Mouse (Mus musculus): ENCODE measurements around the gene Slc12a6. TPM values are rescaled to one million over a fixed set of nuclear protein-coding genes. Genes with fewer than 3 reads are reported as not detected.
"Not testable (repeated sequence)": the region's sequence is repeated elsewhere in the genome, so short reads cannot be mapped to it uniquely, and the experiment has no call there.

Gene Slc12a6
- total and polyA plus RNA-seq, 2 experiments = 5.2 to 12.9 TPM

GRCm38 (mm10) chr2:112273474-112273873 is 7.8 kb downstream of the Slc12a6 start:
- WGBS = 86% methylated on average over 6 of the region's 6 CpGs
- H3K79me2 ChIP-seq (ENCODE audit: control insufficient read depth, insufficient read depth, low read length) = peaks cover 7% of the 10 kb centered on the region; the same call in 1 of the 2 replicates
- H3K4me1 ChIP-seq (ENCODE audit: control insufficient read depth, insufficient read depth, low read length) = peaks cover 3% of the 10 kb centered on the region; the same call in 1 of the 2 replicates
- no peaks in the 10 kb centered on the region for H3K27me3 ChIP-seq (ENCODE audit: control insufficient read depth, insufficient read depth, low read length)
- no peak overlapping the region for H3K27ac ChIP-seq (replicated peaks; ENCODE audit: insufficient read depth, low read depth, low read length)
- DNase-seq (ENCODE audit: extremely low read depth, low read depth, low spot score) = no peak
- H3K36me3 ChIP-seq (ENCODE audit: control insufficient read depth, insufficient read depth, low read length) = no peaks in the 10 kb centered on the region; the same call in 1 of the 2 replicates
- H3K9ac ChIP-seq (ENCODE audit: low read depth, low read length) = no peak overlapping the region
- H3K4me3 ChIP-seq (ENCODE audit: insufficient read depth, low read depth, low read length) = no peak overlapping the region
- no peak for TF ChIP-seq POLR2A (IDR thresholded peaks at IDR 0.05; ENCODE audit: extremely low read depth, insufficient read depth, low read length)
- no peak for TF ChIP-seq CTCF (IDR thresholded peaks at IDR 0.05; ENCODE audit: low read depth, low read length)

- Histone ChIP-seq H3K27me3 (ENCODE audit: control insufficient read depth, insufficient read depth, low read length) (no peaks in the 10 kb centered on the region), H3K4me1 (ENCODE audit: control insufficient read depth, insufficient read depth, low read length) (peaks cover 3% of the 10 kb centered on the region; the same call in 1 of the 2 replicates), H3K27ac (replicated peaks; ENCODE audit: insufficient read depth, low read depth, low read length) (no peak overlapping the region), H3K9ac (ENCODE audit: low read depth, low read length) (no peak overlapping the region), H3K79me2 (ENCODE audit: control insufficient read depth, insufficient read depth, low read length) (peaks cover 7% of the 10 kb centered on the region; the same call in 1 of the 2 replicates), H3K4me3 (ENCODE audit: insufficient read depth, low read depth, low read length) (no peak overlapping the region), H3K36me3 (ENCODE audit: control insufficient read depth, insufficient read depth, low read length) (no peaks in the 10 kb centered on the region)
- WGBS = 95% methylated on average over 3 of the region's 3 CpGs
- DNase-seq (ENCODE audit: extremely low read depth, low read depth, low spot score) = no peak
- TF ChIP-seq POLR2A (IDR thresholded peaks at IDR 0.05; ENCODE audit: extremely low read depth, insufficient read depth, low read length) (no peak), CTCF (IDR thresholded peaks at IDR 0.05; ENCODE audit: low read depth, low read length) (no peak)
Measured at GRCm38 (mm10) chr2:112276870-112277269, 11.2 kb downstream of the Slc12a6 start.

- H3K4me1 ChIP-seq (ENCODE audit: control insufficient read depth, insufficient read depth, low read length) = peaks cover 6% of the 10 kb centered on the region; the same call in 1 of the 2 replicates
- WGBS = 96% methylated on average over 1 of the region's 1 CpGs
- no peak for TF ChIP-seq POLR2A (IDR thresholded peaks at IDR 0.05; ENCODE audit: extremely low read depth, insufficient read depth, low read length)
- TF ChIP-seq CTCF (IDR thresholded peaks at IDR 0.05; ENCODE audit: low read depth, low read length) = no peak
- H3K27ac ChIP-seq (replicated peaks; ENCODE audit: insufficient read depth, low read depth, low read length) = no peak overlapping the region
- H3K36me3 ChIP-seq (ENCODE audit: control insufficient read depth, insufficient read depth, low read length) = no peaks in the 10 kb centered on the region
- no peak overlapping the region for H3K4me3 ChIP-seq (ENCODE audit: insufficient read depth, low read depth, low read length)
- DNase-seq (ENCODE audit: extremely low read depth, low read depth, low spot score) = no peak
- no peak overlapping the region for H3K9ac ChIP-seq (ENCODE audit: low read depth, low read length)
- H3K27me3 ChIP-seq (ENCODE audit: control insufficient read depth, insufficient read depth, low read length) = no peaks in the 10 kb centered on the region
- peaks cover 2% of the 10 kb centered on the region; the same call in 1 of the 2 replicates for H3K79me2 ChIP-seq (ENCODE audit: control insufficient read depth, insufficient read depth, low read length)
Measured at GRCm38 (mm10) chr2:112282846-112283245, 17.2 kb downstream of the Slc12a6 start.

GRCm38 (mm10) chr2:112284363-112285030 is 18.9 kb downstream of the Slc12a6 start:
- Histone ChIP-seq H3K27ac (replicated peaks; ENCODE audit: insufficient read depth, low read depth, low read length) (0 out of 2 replicates have a peak overlapping the region, but pooled peaks have one; percentile 15), H3K79me2 (ENCODE audit: control insufficient read depth, insufficient read depth, low read length) (peaks cover 2% of the 10 kb centered on the region; the same call in 1 of the 2 replicates)
- 6% methylated on average over 21 of the region's 21 CpGs for WGBS

GRCm38 (mm10) chr2:112285031-112285390 is 19.4 kb downstream of the Slc12a6 start:
- Histone ChIP-seq H3K79me2 (ENCODE audit: control insufficient read depth, insufficient read depth, low read length) (peaks cover 2% of the 10 kb centered on the region; the same call in 1 of the 2 replicates), H3K4me1 (ENCODE audit: control insufficient read depth, insufficient read depth, low read length) (peaks cover 6% of the 10 kb centered on the region; the same call in 1 of the 2 replicates), H3K9ac (ENCODE audit: low read depth, low read length) (no peak overlapping the region), H3K27ac (replicated peaks; ENCODE audit: insufficient read depth, low read depth, low read length) (no peak overlapping the region), H3K27me3 (ENCODE audit: control insufficient read depth, insufficient read depth, low read length) (no peaks in the 10 kb centered on the region), H3K36me3 (ENCODE audit: control insufficient read depth, insufficient read depth, low read length) (no peaks in the 10 kb centered on the region), H3K4me3 (ENCODE audit: insufficient read depth, low read depth, low read length) (peak overlapping the region; percentile 26; the same call in 1 of the 2 replicates)
- 35% methylated on average over 6 of the region's 6 CpGs for WGBS
- TF ChIP-seq POLR2A (IDR thresholded peaks at IDR 0.05; ENCODE audit: extremely low read depth, insufficient read depth, low read length) = no peak
- DNase-seq (ENCODE audit: extremely low read depth, low read depth, low spot score) = peak; percentile 42

More at GRCm38 (mm10) chr2:112284363-112285030, 18.9 kb downstream of the Slc12a6 start:
- Histone ChIP-seq H3K36me3 (ENCODE audit: control insufficient read depth, insufficient read depth, low read length) (no peaks in the 10 kb centered on the region), H3K4me3 (ENCODE audit: insufficient read depth, low read depth, low read length) (peak overlapping the region; percentile 47), H3K9ac (ENCODE audit: low read depth, low read length) (peak overlapping the region; percentile 51), H3K4me1 (ENCODE audit: control insufficient read depth, insufficient read depth, low read length) (peaks cover 6% of the 10 kb centered on the region; the same call in 1 of the 2 replicates), H3K27me3 (ENCODE audit: control insufficient read depth, insufficient read depth, low read length) (no peaks in the 10 kb centered on the region)
- TF ChIP-seq CTCF (IDR thresholded peaks at IDR 0.05; ENCODE audit: low read depth, low read length) (no peak), POLR2A (IDR thresholded peaks at IDR 0.05; ENCODE audit: extremely low read depth, insufficient read depth, low read length) (no peak)
- peak; percentile 64 for DNase-seq (ENCODE audit: extremely low read depth, low read depth, low spot score)

GRCm38 (mm10) chr2:112286062-112286461 is 20.4 kb downstream of the Slc12a6 start:
- not testable (repeated sequence) for H3K4me3 ChIP-seq (ENCODE audit: insufficient read depth, low read depth, low read length); H3K79me2 ChIP-seq (ENCODE audit: control insufficient read depth, insufficient read depth, low read length); DNase-seq (ENCODE audit: extremely low read depth, low read depth, low spot score); H3K36me3 ChIP-seq (ENCODE audit: control insufficient read depth, insufficient read depth, low read length); H3K4me1 ChIP-seq (ENCODE audit: control insufficient read depth, insufficient read depth, low read length); H3K9ac ChIP-seq (ENCODE audit: low read depth, low read length); H3K27ac ChIP-seq (replicated peaks; ENCODE audit: insufficient read depth, low read depth, low read length); H3K27me3 ChIP-seq (ENCODE audit: control insufficient read depth, insufficient read depth, low read length)
- 97% methylated on average over 1 of the region's 1 CpGs for WGBS
